Mouse (Mus musculus): ENCODE measurements at regions not wholly inside any gene's neighbourhood (a gene's known extent, or its start where the extent isn't known, plus 50 kb on each side); places are given as distances from the start of the nearest gene placed in this dataset.

- H3K9ac ChIP-seq (ENCODE audit: control insufficient read depth, low read depth, low read length, poor library complexity, severe bottlenecking), result no peak overlapping the region
- no peaks in the 10 kb centered on the region for H3K36me3 ChIP-seq (ENCODE audit: control insufficient read depth in 1 of 2, insufficient read depth in 2 of 2, low read length in 2 of 2)
- no peaks in the 10 kb centered on the region for H3K79me2 ChIP-seq (ENCODE audit: control insufficient read depth, insufficient read depth, low read length, poor library complexity)
- no peaks in the 10 kb centered on the region for H3K27me3 ChIP-seq (ENCODE audit: control insufficient read depth in 1 of 2, insufficient read depth in 2 of 2, low read length in 2 of 2)
- no peaks in the 10 kb centered on the region for H3K9me3 ChIP-seq (replicated peaks; ENCODE audit: insufficient read depth, low read length)
- H3K27ac ChIP-seq (ENCODE audit: control insufficient read depth, low read depth, low read length), result no peak overlapping the region
- no peak overlapping the region for H3K4me3 ChIP-seq (ENCODE audit: control insufficient read depth in 1 of 2, insufficient read depth in 1 of 2, low read depth in 2 of 2, low read length in 2 of 2)
- TF ChIP-seq SIN3A (IDR thresholded peaks at IDR 0.05; ENCODE audit: low read length) (no peak), MYB (IDR thresholded peaks at IDR 0.05; ENCODE audit: low read depth, low read length) (no peak), GATA1 (IDR thresholded peaks at IDR 0.05; ENCODE audit: low read depth, low read length) (no peak), POLR2AphosphoS2 (IDR thresholded peaks at IDR 0.05; ENCODE audit: low read length) (no peak), MAFK (IDR thresholded peaks at IDR 0.05; ENCODE audit: borderline replicate concordance, low read depth, low read length) (no peak), ZKSCAN1 (IDR thresholded peaks at IDR 0.05; ENCODE audit: low read depth, low read length) (no peak), CHD1 (IDR thresholded peaks at IDR 0.05; ENCODE audit: low read depth, low read length) (no peak), POLR2AphosphoS5 (IDR thresholded peaks at IDR 0.05; ENCODE audit: borderline replicate concordance, low read depth, low read length) (no peak), USF2 (IDR thresholded peaks at IDR 0.05; ENCODE audit: borderline replicate concordance in 1 of 2, insufficient read depth in 1 of 2, low read depth in 1 of 2, low read length in 2 of 2) (no peak), TBP (IDR thresholded peaks at IDR 0.05; ENCODE audit: low read depth, low read length) (no peak), SMC3 (IDR thresholded peaks at IDR 0.05; ENCODE audit: low read depth, low read length) (no peak), POLR2A (IDR thresholded peaks at IDR 0.05; ENCODE audit: control insufficient read depth in 1 of 2, insufficient read depth in 1 of 2, low read depth in 1 of 2, low read length in 2 of 2, poor library complexity in 1 of 2) (no peak), E2F4 (IDR thresholded peaks at IDR 0.05; ENCODE audit: borderline replicate concordance, low read depth, low read length) (no peak), MEF2A (IDR thresholded peaks at IDR 0.05; ENCODE audit: extremely low read depth, insufficient replicate concordance, low read depth, low read length, poor library complexity, severe bottlenecking) (no peak), USF1 (IDR thresholded peaks at IDR 0.05; ENCODE audit: low read depth, low read length) (no peak), HCFC1 (IDR thresholded peaks at IDR 0.05; ENCODE audit: low read depth, low read length) (no peak), ETS1 (IDR thresholded peaks at IDR 0.05; ENCODE audit: low read depth, low read length) (no peak), EP300 (IDR thresholded peaks at IDR 0.05; ENCODE audit: low read depth in 1 of 2, low read length in 2 of 2) (no peak)
- H3K4me1 ChIP-seq (ENCODE audit: control insufficient read depth in 1 of 2, insufficient read depth in 2 of 2, low read length in 2 of 2), result no peaks in the 10 kb centered on the region
- DNase-seq (ENCODE audit: low read depth, low spot score), result no peak
Observed at GRCm38 (mm10) chr2:51273300-51273699, 124.4 kb upstream of the Rnd3 start.

- no peak overlapping the region for H3K9ac ChIP-seq (ENCODE audit: control insufficient read depth, low read depth, low read length, poor library complexity, severe bottlenecking)
- no peaks in the 10 kb centered on the region for H3K27me3 ChIP-seq (ENCODE audit: control insufficient read depth in 1 of 2, insufficient read depth in 2 of 2, low read length in 2 of 2)
- no peak overlapping the region for H3K4me3 ChIP-seq (ENCODE audit: control insufficient read depth in 1 of 2, insufficient read depth in 1 of 2, low read depth in 2 of 2, low read length in 2 of 2)
- H3K4me1 ChIP-seq (ENCODE audit: control insufficient read depth in 1 of 2, insufficient read depth in 2 of 2, low read length in 2 of 2), result no peaks in the 10 kb centered on the region
- no peak for DNase-seq (ENCODE audit: low read depth, low spot score)
- no peaks in the 10 kb centered on the region for H3K79me2 ChIP-seq (ENCODE audit: control insufficient read depth, insufficient read depth, low read length, poor library complexity)
- no peak overlapping the region for H3K27ac ChIP-seq (ENCODE audit: control insufficient read depth, low read depth, low read length)
- TF ChIP-seq KAT2A (conservative IDR thresholded peaks at IDR 0.05; ENCODE audit: low read depth, low read length) (no peak), EP300 (IDR thresholded peaks at IDR 0.05; ENCODE audit: low read depth in 1 of 2, low read length in 2 of 2) (no peak), ETS1 (IDR thresholded peaks at IDR 0.05; ENCODE audit: low read depth, low read length) (no peak), TCF12 (IDR thresholded peaks at IDR 0.05; ENCODE audit: low read depth, low read length) (no peak), NELFE (IDR thresholded peaks at IDR 0.05; ENCODE audit: low read depth, low read length) (no peak), MYC (IDR thresholded peaks at IDR 0.05; ENCODE audit: low read depth, low read length) (no peak), BHLHE40 (IDR thresholded peaks at IDR 0.05; ENCODE audit: borderline replicate concordance, low read depth, low read length) (no peak), MAX (IDR thresholded peaks at IDR 0.05; ENCODE audit: low read length) (no peak), MAFK (IDR thresholded peaks at IDR 0.05; ENCODE audit: borderline replicate concordance, low read depth, low read length) (no peak), CHD2 (IDR thresholded peaks at IDR 0.05; ENCODE audit: low read length) (no peak)
- H3K36me3 ChIP-seq (ENCODE audit: control insufficient read depth in 1 of 2, insufficient read depth in 2 of 2, low read length in 2 of 2), result no peaks in the 10 kb centered on the region
- H3K9me3 ChIP-seq (replicated peaks; ENCODE audit: insufficient read depth, low read length), result no peaks in the 10 kb centered on the region
Observed at GRCm38 (mm10) chr2:51268532-51268931, 119.6 kb upstream of the Rnd3 start.

All from MEL (cell line).